Comparison of ENCODE assay signal across 19 mouse cellular contexts in genomic region chr13:95260391-95260790, GRCm38 (mm10). TPM values are rescaled to one million over a fixed set of nuclear protein-coding genes. Genes with fewer than 3 reads are reported as not detected.
A peak's percentile ranks its signal among the peaks of the same experiment; 100 is the strongest.
DNase-seq lines count a peak whose midpoint lies in the region; ATAC-seq lines count a peak whose summit lies in the region.
"Had no signal": no experiment of that assay in that cellular context is flagged by ENCODE, and none has a peak within 500 bp of the region (broad histone marks: within the 10 kb centered on the region; RNA-seq: fewer than 3 reads in every experiment).

No protein-coding gene starts in this region.

- no peak overlapping the region for H3K9ac ChIP-seq in kidney, embryonic 15.5 days
- H3K9ac ChIP-seq in intestine, embryonic 14.5 days (ENCODE audit: low read length), result no peak overlapping the region
- H3K9ac ChIP-seq: lung, embryonic 15.5 days; neural tube, embryonic 15.5 days had no signal

- 0 out of 2 replicates have a peak overlapping the region, but pooled peaks have one; percentile 52 for H3K27ac ChIP-seq in kidney, embryonic 15.5 days
- no peak overlapping the region for H3K27ac ChIP-seq in intestine, embryonic 14.5 days (ENCODE audit: low read depth)
- no peak overlapping the region for H3K27ac ChIP-seq in forebrain, embryonic 10.5 days
- H3K27ac ChIP-seq: embryonic facial prominence, embryonic 10.5 days; lung, embryonic 15.5 days; midbrain, embryonic 10.5 days; neural tube, embryonic 15.5 days had no signal

- no peaks in the 10 kb centered on the region for H3K36me3 ChIP-seq in kidney, embryonic 15.5 days
- no peaks in the 10 kb centered on the region for H3K36me3 ChIP-seq in intestine, embryonic 14.5 days (ENCODE audit: control insufficient read depth, insufficient read depth, low read length)
- H3K36me3 ChIP-seq in forebrain, embryonic 10.5 days (replicated peaks), result no peaks in the 10 kb centered on the region
- H3K36me3 ChIP-seq: embryonic facial prominence, embryonic 10.5 days; G1E; lung, embryonic 15.5 days; midbrain, embryonic 10.5 days; neural tube, embryonic 15.5 days had no signal

- H3K27me3 ChIP-seq in kidney, embryonic 15.5 days, result no peaks in the 10 kb centered on the region
- no peaks in the 10 kb centered on the region for H3K27me3 ChIP-seq in intestine, embryonic 14.5 days (replicated peaks; ENCODE audit: control insufficient read depth, insufficient read depth, low read length)
- no peaks in the 10 kb centered on the region for H3K27me3 ChIP-seq in forebrain, embryonic 10.5 days (ENCODE audit: poor library complexity, severe bottlenecking)
- H3K27me3 ChIP-seq: lung, embryonic 15.5 days; neural tube, embryonic 15.5 days had no signal

- H3K4me1 ChIP-seq in kidney, embryonic 15.5 days, result peaks cover 20% of the 10 kb centered on the region
- no peaks in the 10 kb centered on the region for H3K4me1 ChIP-seq in intestine, embryonic 14.5 days (replicated peaks; ENCODE audit: control insufficient read depth, insufficient read depth, low read length)
- H3K4me1 ChIP-seq in forebrain, embryonic 10.5 days, result no peaks in the 10 kb centered on the region
- H3K4me1 ChIP-seq: lung, embryonic 15.5 days; midbrain, embryonic 10.5 days; neural tube, embryonic 15.5 days had no signal

- no peak overlapping the region for H3K4me2 ChIP-seq in kidney, embryonic 15.5 days
- no peak overlapping the region for H3K4me2 ChIP-seq in intestine, embryonic 14.5 days (ENCODE audit: low read length)
- H3K4me2 ChIP-seq: heart, embryonic 11.5 days; liver, embryonic 11.5 days; lung, embryonic 15.5 days; neural tube, embryonic 15.5 days had no signal

- 10% methylated on average over 1 of the region's 1 CpGs for WGBS in kidney, embryonic 15.5 days
- WGBS in intestine, embryonic 14.5 days, result 14% methylated on average over 1 of the region's 1 CpGs
- 71% methylated on average over 1 of the region's 1 CpGs for WGBS in forebrain, embryonic 10.5 days

- ATAC-seq in kidney, embryonic 15.5 days (replicated peaks; ENCODE audit: low FRiP score), result no peak
- peak; percentile 62; the same call in 1 of the 2 replicates for ATAC-seq in intestine, embryonic 14.5 days (replicated peaks; ENCODE audit: low FRiP score, low TSS enrichment, low read depth)

- DNase-seq in kidney, adult 8-10 months, result no peak
- DNase-seq in 3T3-L1 (ENCODE audit: low read depth, low spot score) (peak; percentile 24), adipocyte (ENCODE audit: low spot score) (no peak)
- DNase-seq in intestine, embryonic 14.5 days (ENCODE audit: low spot score), result no peak
- peak; percentile 18 for DNase-seq in lung, postnatal 25 days (ENCODE audit: low spot score)
- no peak for DNase-seq in frontal cortex, adult 2 months (ENCODE audit: extremely low spot score in 1 of 2, low spot score in 1 of 2)
- no peak for DNase-seq in forebrain, embryonic 10.5 days (ENCODE audit: extremely low spot score, low spot score)
- DNase-seq: adrenal gland, postnatal 10 days; cerebellum, adult 9-10 months; gastrocnemius, postnatal 25 days; heart, postnatal 4 days had no signal

- no peak overlapping the region for H3K4me3 ChIP-seq in kidney, embryonic 15.5 days (replicated peaks)
- H3K4me3 ChIP-seq in intestine, embryonic 14.5 days (ENCODE audit: low read depth, low read length), result no peak overlapping the region
- H3K4me3 ChIP-seq in forebrain, embryonic 10.5 days, result no peak overlapping the region
- H3K4me3 ChIP-seq: embryonic facial prominence, embryonic 10.5 days; lung, embryonic 15.5 days; midbrain, embryonic 10.5 days; neural tube, embryonic 15.5 days had no signal

- H3K9me3 ChIP-seq in kidney, embryonic 15.5 days (replicated peaks), result no peaks in the 10 kb centered on the region
- no peaks in the 10 kb centered on the region for H3K9me3 ChIP-seq in intestine, embryonic 14.5 days (ENCODE audit: control insufficient read depth, low read length)
- no peaks in the 10 kb centered on the region for H3K9me3 ChIP-seq in forebrain, embryonic 10.5 days
- H3K9me3 ChIP-seq: embryonic facial prominence, embryonic 10.5 days; G1E; lung, embryonic 15.5 days; midbrain, embryonic 10.5 days; neural tube, embryonic 15.5 days had no signal

RNA-seq across cellular contexts. Expression of gene Pde8b, which starts 10.3 kb away (rescaled TPM):
- polyA plus RNA-seq in kidney, embryonic 15.5 days (2015; fragmentation: Nextera tagmentation; extraction: Ambion mirVana), result 10.2 and 11.7 TPM in 2 replicates
- polyA plus RNA-seq in intestine, embryonic 14.5 days (2014; fragmentation: Nextera tagmentation; extraction: Ambion mirVana), result 6.4 and 6.9 TPM in 2 replicates
- polyA plus RNA-seq in frontal cortex, adult 2 months (2012; rRNA removed), result 46.6 and 48.8 TPM in 2 replicates
- 1.4 and 1.5 TPM in 2 replicates for polyA plus RNA-seq in forebrain, embryonic 10.5 days (2016; fragmentation: Nextera tagmentation; extraction: Ambion mirVana)
- polyA plus RNA-seq: G1E had no signal

Comparison
In these comparisons a context has a peak if more than half of its experiments do, and no peak if none do; other contexts are left out.
1. DNase-seq: peak in 3T3-L1 (single experiment) and lung, postnatal 25 days (single experiment); none in kidney, adult 8-10 months (0 of 2), intestine, embryonic 14.5 days (single experiment), frontal cortex, adult 2 months (0 of 2), forebrain, embryonic 10.5 days (single experiment) and adipocyte (single experiment).